Comparison of ENCODE assay signal across 19 mouse cellular contexts in genomic region chr19:45727231-45727630, GRCm38 (mm10). TPM values are rescaled to one million over a fixed set of nuclear protein-coding genes. Genes with fewer than 3 reads are reported as not detected.
"Had no signal": no experiment of that assay in that cellular context is flagged by ENCODE, and none has a peak within 500 bp of the region (broad histone marks: within the 10 kb centered on the region; RNA-seq: fewer than 3 reads in every experiment).

No protein-coding gene starts in this region.

- DNase-seq: kidney, adult 18-20 months; kidney, postnatal 25 days; layer of hippocampus, adult 9-11 months; layer of hippocampus, postnatal 36 days; liver, embryonic 13.5 days; liver, postnatal 0 days; lung, postnatal 14 days had no signal

- H3K9me3 ChIP-seq: intestine, embryonic 15.5 days; kidney, embryonic 15.5 days; limb, embryonic 15.5 days; liver, embryonic 13.5 days; lung, embryonic 15.5 days; megakaryocyte, embryonic 14.5 days; midbrain, embryonic 12.5 days; neural tube, embryonic 12.5 days had no signal

- ATAC-seq: intestine, embryonic 15.5 days; liver, postnatal 0 days had no signal

- H3K36me3 ChIP-seq: intestine, embryonic 15.5 days; kidney, embryonic 15.5 days; limb, embryonic 15.5 days; liver, embryonic 13.5 days; lung, embryonic 15.5 days; midbrain, embryonic 12.5 days; neural tube, embryonic 12.5 days had no signal

- H3K4me2 ChIP-seq: intestine, embryonic 15.5 days; kidney, embryonic 15.5 days; limb, embryonic 15.5 days; liver, embryonic 13.5 days; lung, embryonic 15.5 days; midbrain, embryonic 12.5 days; neural tube, embryonic 12.5 days had no signal

- H3K4me3 ChIP-seq: intestine, embryonic 15.5 days; kidney, embryonic 15.5 days; limb, embryonic 15.5 days; liver, embryonic 13.5 days; lung, embryonic 15.5 days; megakaryocyte, embryonic 14.5 days; midbrain, embryonic 12.5 days; neural tube, embryonic 12.5 days had no signal

- H3K27me3 ChIP-seq: intestine, embryonic 15.5 days had no signal

- H3K4me1 ChIP-seq: liver, embryonic 13.5 days; lung, embryonic 15.5 days; megakaryocyte, embryonic 14.5 days; midbrain, embryonic 12.5 days had no signal

- H3K9ac ChIP-seq: intestine, embryonic 15.5 days; kidney, embryonic 15.5 days; limb, embryonic 15.5 days; liver, embryonic 13.5 days; liver, postnatal 0 days; lung, embryonic 15.5 days; midbrain, embryonic 12.5 days; neural tube, embryonic 12.5 days had no signal

- H3K27ac ChIP-seq: intestine, embryonic 15.5 days; kidney, embryonic 15.5 days; limb, embryonic 15.5 days; liver, embryonic 13.5 days; lung, embryonic 15.5 days; macrophage; midbrain, embryonic 12.5 days; neural tube, embryonic 12.5 days; stomach, postnatal 0 days had no signal

RNA-seq across cellular contexts. Expression of gene Fgf8, which starts 15.5 kb away (rescaled TPM):
- total RNA-seq: layer of hippocampus, postnatal 36 days; left cerebral cortex, postnatal 10 days; neutrophil, adult 5-6 weeks had no signal
- polyA plus RNA-seq: intestine, embryonic 15.5 days; liver, embryonic 13.5 days; liver, postnatal 0 days; lung, embryonic 15.5 days; macrophage; midbrain, postnatal 0 days; neural tube, embryonic 12.5 days; stomach, postnatal 0 days had no signal
